18 mouse cellular contexts compared by ENCODE assay signal in genomic region chr7:129970201-129970600, GRCm38 (mm10).
DNase-seq lines count a peak whose midpoint lies in the region; ATAC-seq lines count a peak whose summit lies in the region.
"Had no signal": no experiment of that assay in that cellular context is flagged by ENCODE, and none has a peak within 500 bp of the region (broad histone marks: within the 10 kb centered on the region; RNA-seq: fewer than 3 reads in every experiment).

No protein-coding gene starts in this region.

- DNase-seq in heart, adult 11 months = peak; percentile 79
- DNase-seq in heart, postnatal 14 days = no peak
- peak; percentile 59 for DNase-seq in adrenal gland, postnatal 10 days
- peak; percentile 60 to 68 for DNase-seq in adrenal gland, postnatal 36 days
- DNase-seq: cerebellum, adult 11-12 months; cerebellum, adult 8-10 months; cerebellum, postnatal 10 days; cerebellum, postnatal 36 days; embryo, embryonic 11 days; gastrocnemius, postnatal 25 days; heart, adult 2 months; kidney, adult 11 months; kidney, adult 8-10 months had no signal

- ATAC-seq in cerebellum, adult (ENCODE audit: insufficient number of reproducible peaks, low FRiP score, low TSS enrichment) = no peak
- ATAC-seq in inflammation-experienced regulatory T-cells, adult 6 months = no peak
- ATAC-seq: CD4-positive, CD25-positive, alpha-beta regulatory T cell, adult 4 months; forebrain, embryonic 15.5 days; intestine, embryonic 15.5 days had no signal

- intact Hi-C loops in heart, postnatal 14 days (cut with DNase I) = no loop called here

Comparison
In these comparisons a context has a peak if more than half of its experiments do, and no peak if none do; other contexts are left out.
1. DNase-seq: peak in heart, adult 11 months (single experiment), adrenal gland, postnatal 10 days (single experiment) and adrenal gland, postnatal 36 days (2 of 2); none in heart, postnatal 14 days (0 of 2).